Mouse (Mus musculus): ENCODE results near the gene Kdf1.

DNA sequence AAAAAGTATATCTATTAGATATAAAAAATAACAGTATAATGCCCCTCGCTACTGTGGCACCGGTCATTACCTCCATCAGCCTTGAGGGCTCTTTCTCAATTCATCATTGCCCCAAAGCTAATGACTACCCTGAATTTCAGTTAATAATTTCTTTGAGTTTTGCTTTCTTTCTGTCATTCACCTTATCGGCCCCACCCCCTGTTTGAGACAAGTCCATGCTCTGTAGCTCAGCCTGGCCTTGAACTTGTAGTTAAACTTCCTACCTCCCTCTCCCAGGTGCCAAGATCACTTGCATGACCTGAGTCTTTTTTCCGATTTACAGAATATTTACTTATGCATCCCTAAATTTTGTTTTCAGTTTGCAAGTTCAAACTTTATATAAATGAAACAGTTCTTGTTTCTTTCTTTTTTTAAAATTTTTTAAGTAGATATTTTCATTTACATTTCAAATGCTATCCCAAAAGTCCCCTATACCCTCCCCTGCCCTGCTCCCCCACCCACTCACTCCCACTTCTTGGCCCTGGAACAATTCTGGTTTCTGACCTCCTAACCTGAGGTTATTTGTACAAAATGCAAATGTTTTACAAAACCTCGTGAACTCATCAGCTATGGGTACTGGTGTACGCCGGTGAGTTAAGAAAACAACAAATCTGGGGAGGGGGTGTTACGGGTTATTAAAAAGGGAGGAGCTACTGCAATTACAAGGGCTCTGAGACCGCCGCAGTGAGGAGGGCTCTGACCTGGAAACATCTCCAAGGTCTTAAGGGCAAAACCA is 50.7 kb downstream of the Kdf1 start:
- TF ChIP-seq POLR2A (IDR thresholded peaks at IDR 0.05; ENCODE audit: low read depth, low read length), result no peak
- TF ChIP-seq USF2 (conservative IDR thresholded peaks at IDR 0.05; ENCODE audit: low read depth, low read length), result no peak
- TF ChIP-seq CTCF (conservative IDR thresholded peaks at IDR 0.05 in 1 of 2, IDR thresholded peaks at IDR 0.05 in 1 of 2; ENCODE audit: low read depth in 2 of 2, low read length in 2 of 2), result no peak
- no peak for TF ChIP-seq ETS1 (conservative IDR thresholded peaks at IDR 0.05; ENCODE audit: low read depth, low read length)
- no peak for TF ChIP-seq SIN3A (IDR thresholded peaks at IDR 0.05; ENCODE audit: low read length)
- no peak for TF ChIP-seq MAX (IDR thresholded peaks at IDR 0.05; ENCODE audit: low read length)
- no peak for TF ChIP-seq MAFK (IDR thresholded peaks at IDR 0.05; ENCODE audit: insufficient replicate concordance, low read length)
- no peak for TF ChIP-seq GABPA (IDR thresholded peaks at IDR 0.05; ENCODE audit: insufficient replicate concordance, low read depth, low read length)
- TF ChIP-seq EP300 (IDR thresholded peaks at IDR 0.05; ENCODE audit: low read length), result no peak
- no peak for TF ChIP-seq CHD1 (IDR thresholded peaks at IDR 0.05; ENCODE audit: low read depth, low read length)

Data from CH12.LX (cell line).